12 mouse cellular contexts compared by ENCODE assay signal in the genomic region with DNA sequence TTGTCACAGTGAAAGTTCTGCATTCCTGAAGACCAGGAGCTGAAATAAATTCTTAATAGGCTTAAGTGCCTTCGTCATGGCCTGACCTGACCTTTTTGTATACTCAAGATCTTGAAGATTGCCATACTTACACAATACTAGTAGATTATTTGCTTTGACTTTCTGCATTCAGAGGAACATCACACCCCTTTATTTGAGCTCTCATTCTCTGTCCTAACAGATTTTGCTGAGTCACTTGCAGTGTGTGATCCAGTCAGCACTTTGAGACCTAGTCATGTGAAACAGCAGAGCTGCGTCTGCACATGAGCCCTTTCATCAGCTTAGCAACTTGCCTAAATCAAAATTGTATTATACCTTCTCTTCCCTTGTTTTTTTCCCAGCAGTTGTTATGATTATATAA. TPM values are rescaled to one million over a fixed set of nuclear protein-coding genes. Genes with fewer than 3 reads are reported as not detected.
DNase-seq lines count a peak whose midpoint lies in the region; ATAC-seq and TF ChIP-seq lines count a peak whose summit lies in the region.
"Had no signal": no experiment of that assay in that cellular context is flagged by ENCODE, and none has a peak within 500 bp of the region (broad histone marks: within the 10 kb centered on the region; RNA-seq: fewer than 3 reads in every experiment).

No protein-coding gene starts in this region.

- H3K4me2 ChIP-seq in hindbrain, embryonic 11.5 days (replicated peaks; ENCODE audit: low read depth, low read length) = no peak overlapping the region
- H3K4me2 ChIP-seq: forebrain, embryonic 12.5 days had no signal

- no peaks in the 10 kb centered on the region for H3K36me3 ChIP-seq in kidney, adult 2 months (ENCODE audit: control insufficient read depth, insufficient read depth, low read length)
- no peaks in the 10 kb centered on the region for H3K36me3 ChIP-seq in G1E (replicated peaks)
- no peaks in the 10 kb centered on the region for H3K36me3 ChIP-seq in hindbrain, embryonic 11.5 days (ENCODE audit: control insufficient read depth, insufficient read depth, low read length)
- H3K36me3 ChIP-seq: forebrain, embryonic 12.5 days had no signal

- ATAC-seq in G1E (ENCODE audit: extremely low read depth, insufficient number of reproducible peaks, low FRiP score, poor library complexity, severe bottlenecking) = peak; percentile 95
- no peak for ATAC-seq in hindbrain, embryonic 11.5 days (ENCODE audit: low FRiP score)
- ATAC-seq: hindbrain, postnatal 0 days had no signal

- TF ChIP-seq POLR2A in kidney, adult 2 months (IDR thresholded peaks at IDR 0.05; ENCODE audit: low read depth, low read length) = no peak
- TF ChIP-seq POLR2A in embryonic fibroblast, embryonic 13.5 days (IDR thresholded peaks at IDR 0.05; ENCODE audit: low read depth, low read length) = no peak

- H3K27me3 ChIP-seq in kidney, adult 2 months (replicated peaks; ENCODE audit: control insufficient read depth, insufficient read depth, low read length) = no peaks in the 10 kb centered on the region
- H3K27me3 ChIP-seq in G1E (ENCODE audit: insufficient read depth, low read length) = peaks cover 3% of the 10 kb centered on the region; the same call in 1 of the 2 replicates
- H3K27me3 ChIP-seq in hindbrain, embryonic 11.5 days (ENCODE audit: control insufficient read depth, insufficient read depth, low read length) = no peaks in the 10 kb centered on the region
- H3K27me3 ChIP-seq: forebrain, embryonic 12.5 days had no signal

- no peak overlapping the region for H3K4me3 ChIP-seq in kidney, adult 2 months (ENCODE audit: insufficient read depth, low read depth, low read length)
- no peak overlapping the region for H3K4me3 ChIP-seq in G1E (ENCODE audit: low read depth, low read length)
- no peak overlapping the region for H3K4me3 ChIP-seq in embryonic fibroblast, embryonic 13.5 days (ENCODE audit: insufficient read depth, low read length)
- no peak overlapping the region for H3K4me3 ChIP-seq in hindbrain, embryonic 11.5 days (ENCODE audit: low read depth, low read length)
- H3K4me3 ChIP-seq: forebrain, embryonic 12.5 days; myocyte had no signal

- DNase-seq in kidney, adult 2 months = peak; percentile 62
- DNase-seq in kidney, postnatal 4 days = no peak
- no peak for DNase-seq in G1E (ENCODE audit: low spot score)
- peak; percentile 50 for DNase-seq in lung, postnatal 25 days (ENCODE audit: low spot score)
- DNase-seq in ovary, postnatal 10 days (ENCODE audit: low spot score) = no peak
- DNase-seq in hindbrain, embryonic 11.5 days (ENCODE audit: low spot score) = no peak
- no peak for DNase-seq in gastrocnemius, postnatal 25 days

- no peak for TF ChIP-seq CTCF in kidney, adult 2 months (conservative IDR thresholded peaks at IDR 0.05; ENCODE audit: insufficient read depth, insufficient read length, low read depth, low read length)
- no peak for TF ChIP-seq CTCF in G1E (IDR thresholded peaks at IDR 0.05; ENCODE audit: low read depth, low read length)
- no peak for TF ChIP-seq CTCF in embryonic fibroblast, embryonic 13.5 days (IDR thresholded peaks at IDR 0.05; ENCODE audit: borderline replicate concordance, insufficient read depth, low read length)

- no peak overlapping the region for H3K9ac ChIP-seq in hindbrain, embryonic 11.5 days (ENCODE audit: low read depth, low read length)
- H3K9ac ChIP-seq: forebrain, embryonic 12.5 days had no signal

- no peak overlapping the region for H3K27ac ChIP-seq in kidney, adult 2 months (ENCODE audit: insufficient read depth, low read depth, low read length)
- H3K27ac ChIP-seq in embryonic fibroblast, embryonic 13.5 days (ENCODE audit: insufficient read depth, low read length) = peak overlapping the region; percentile 68; the same call in 1 of the 2 replicates
- H3K27ac ChIP-seq in hindbrain, embryonic 11.5 days (ENCODE audit: low read depth, low read length) = no peak overlapping the region
- H3K27ac ChIP-seq: forebrain, embryonic 12.5 days; hindbrain, postnatal 0 days had no signal

- no peaks in the 10 kb centered on the region for H3K4me1 ChIP-seq in kidney, adult 2 months (ENCODE audit: control insufficient read depth, insufficient read depth, low read length)
- peaks cover 10% of the 10 kb centered on the region for H3K4me1 ChIP-seq in G1E (ENCODE audit: insufficient read depth, low read depth, low read length)
- H3K4me1 ChIP-seq in embryonic fibroblast, embryonic 13.5 days (ENCODE audit: control insufficient read depth, insufficient read depth, low read length) = no peaks in the 10 kb centered on the region
- no peaks in the 10 kb centered on the region for H3K4me1 ChIP-seq in hindbrain, embryonic 11.5 days (replicated peaks; ENCODE audit: control insufficient read depth, insufficient read depth, low read length)
- H3K4me1 ChIP-seq: forebrain, embryonic 12.5 days had no signal

- WGBS in kidney, adult 2 months = 30% methylated on average over 2 of the region's 2 CpGs
- 86% methylated on average over 2 of the region's 2 CpGs for WGBS in hindbrain, embryonic 11.5 days

- H3K9me3 ChIP-seq in G1E (replicated peaks) = no peaks in the 10 kb centered on the region
- H3K9me3 ChIP-seq in hindbrain, embryonic 11.5 days (ENCODE audit: control insufficient read depth, low read length) = no peaks in the 10 kb centered on the region
- H3K9me3 ChIP-seq: forebrain, embryonic 12.5 days had no signal

RNA-seq across cellular contexts. Expression of a gene that starts 21.4 kb away (rescaled TPM):
- 12.1 and 14.5 TPM in 2 replicates for polyA plus RNA-seq in kidney, adult 2 months (2012; rRNA removed)
- total RNA-seq in G1E (2014; fragmentation: Nextera tagmentation) (14.4 and 15.0 TPM in 2 replicates), G1E (2017) (9.7 and 11.9 TPM in 2 replicates)
- 1.1 and 1.8 TPM in 2 replicates for polyA plus RNA-seq in G1E (2012)
- polyA plus RNA-seq in embryonic fibroblast, embryonic 13.5 days (2011; ENCODE audit: insufficient read length, low read depth, missing spikeins) = 21.8 and 23.0 TPM in 2 replicates
- polyA plus RNA-seq in hindbrain, embryonic 11.5 days (2014; fragmentation: Nextera tagmentation; extraction: Ambion mirVana) = 12.8 and 13.0 TPM in 2 replicates
- total RNA-seq in gastrocnemius, postnatal 25 days (2021) = 10 to 100 TPM; 12.6 to 14.1 TPM

RNA-seq across cellular contexts. Expression of a gene that starts 47.2 kb away (rescaled TPM):
- polyA plus RNA-seq in kidney, adult 2 months (2012; rRNA removed) = not detected in 2 replicates
- total RNA-seq in G1E (2014; fragmentation: Nextera tagmentation) = not detected in 2 replicates
- not detected in 2 replicates for total RNA-seq in G1E (2017)
- polyA plus RNA-seq in G1E (2012) = not detected in 2 replicates
- not detected in 2 replicates for polyA plus RNA-seq in embryonic fibroblast, embryonic 13.5 days (2011; ENCODE audit: insufficient read length, low read depth, missing spikeins)
- polyA plus RNA-seq in hindbrain, embryonic 11.5 days (2014; fragmentation: Nextera tagmentation; extraction: Ambion mirVana) = 0.08 and 0.17 TPM in 2 replicates
- not detected for total RNA-seq in gastrocnemius, postnatal 25 days (2021)
- polyA plus RNA-seq: gonadal fat pad, adult 2 months; myocyte had no signal

RNA-seq across cellular contexts. Expression of a gene that starts 54.3 kb away (rescaled TPM):
- polyA plus RNA-seq in kidney, adult 2 months (2012; rRNA removed) = 1.5 and 2.4 TPM in 2 replicates
- total RNA-seq in G1E (2014; fragmentation: Nextera tagmentation) (34.2 and 44.3 TPM in 2 replicates), G1E (2017) (28.2 and 28.4 TPM in 2 replicates)
- 4.5 and 6.8 TPM in 2 replicates for polyA plus RNA-seq in G1E (2012)
- polyA plus RNA-seq in embryonic fibroblast, embryonic 13.5 days (2011; ENCODE audit: insufficient read length, low read depth, missing spikeins) = 24.9 and 26.1 TPM in 2 replicates
- polyA plus RNA-seq in hindbrain, embryonic 11.5 days (2014; fragmentation: Nextera tagmentation; extraction: Ambion mirVana) = 53.4 and 55.1 TPM in 2 replicates
- 1 to 10 TPM; 2.8 to 3.1 TPM for total RNA-seq in gastrocnemius, postnatal 25 days (2021)

RNA-seq across cellular contexts. Expression of a gene that starts 59.4 kb away (rescaled TPM):
- polyA plus RNA-seq in kidney, adult 2 months (2012; rRNA removed) = 6.5 and 9.5 TPM in 2 replicates
- 9.8 and 11.4 TPM in 2 replicates for total RNA-seq in G1E (2014; fragmentation: Nextera tagmentation)
- total RNA-seq in G1E (2017) = 25.5 and 29.7 TPM in 2 replicates
- polyA plus RNA-seq in G1E (2012) = 6.9 and 10.2 TPM in 2 replicates
- polyA plus RNA-seq in embryonic fibroblast, embryonic 13.5 days (2011; ENCODE audit: insufficient read length, low read depth, missing spikeins) = 10.0 and 10.6 TPM in 2 replicates
- 5.9 and 6.1 TPM in 2 replicates for polyA plus RNA-seq in hindbrain, embryonic 11.5 days (2014; fragmentation: Nextera tagmentation; extraction: Ambion mirVana)
- 10 to 100 TPM; 14.6 to 19.2 TPM for total RNA-seq in gastrocnemius, postnatal 25 days (2021)

Comparison
In these comparisons a context has a peak if more than half of its experiments do, and no peak if none do; other contexts are left out.
1. DNase-seq: peak in kidney, adult 2 months (single experiment) and lung, postnatal 25 days (single experiment); none in kidney, postnatal 4 days (0 of 2), G1E (single experiment), ovary, postnatal 10 days (single experiment), hindbrain, embryonic 11.5 days (single experiment) and gastrocnemius, postnatal 25 days (single experiment).